Mouse (Mus musculus): Measurements from ENCODE around the gene Pcdh17.

DNA sequence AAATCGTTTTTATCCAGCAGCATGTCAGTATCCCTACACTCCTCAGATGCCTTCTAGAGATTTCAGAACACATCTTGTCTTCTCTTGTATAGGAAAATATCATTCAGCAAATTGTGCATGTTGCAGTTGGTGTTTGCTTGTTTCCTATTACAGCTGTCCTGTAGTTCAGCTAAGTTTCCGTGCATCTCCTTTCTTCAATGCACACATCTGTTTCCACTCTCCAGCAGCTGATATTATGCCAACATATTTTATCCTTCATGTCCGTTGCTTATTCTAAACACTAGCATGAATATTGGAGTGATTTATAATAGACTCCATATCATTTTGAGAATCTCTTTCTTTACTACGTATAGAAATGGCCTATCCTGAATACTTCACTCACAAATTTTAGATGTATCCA, 41.0 kb downstream of the Pcdh17 start:
- TF ChIP-seq POLR2A (IDR thresholded peaks at IDR 0.05; ENCODE audit: extremely low read depth, insufficient read depth, low read length) (no peak), CTCF (IDR thresholded peaks at IDR 0.05; ENCODE audit: extremely low read depth, insufficient read depth, low read length) (no peak)
